Mouse (Mus musculus): ENCODE measurements around the gene Ptn. TPM values are rescaled to one million over a fixed set of nuclear protein-coding genes. Genes with fewer than 3 reads are reported as not detected.

Gene Ptn
- polyA plus RNA-seq, 1 experiment from 2014 or later, result 120 TPM

DNA sequence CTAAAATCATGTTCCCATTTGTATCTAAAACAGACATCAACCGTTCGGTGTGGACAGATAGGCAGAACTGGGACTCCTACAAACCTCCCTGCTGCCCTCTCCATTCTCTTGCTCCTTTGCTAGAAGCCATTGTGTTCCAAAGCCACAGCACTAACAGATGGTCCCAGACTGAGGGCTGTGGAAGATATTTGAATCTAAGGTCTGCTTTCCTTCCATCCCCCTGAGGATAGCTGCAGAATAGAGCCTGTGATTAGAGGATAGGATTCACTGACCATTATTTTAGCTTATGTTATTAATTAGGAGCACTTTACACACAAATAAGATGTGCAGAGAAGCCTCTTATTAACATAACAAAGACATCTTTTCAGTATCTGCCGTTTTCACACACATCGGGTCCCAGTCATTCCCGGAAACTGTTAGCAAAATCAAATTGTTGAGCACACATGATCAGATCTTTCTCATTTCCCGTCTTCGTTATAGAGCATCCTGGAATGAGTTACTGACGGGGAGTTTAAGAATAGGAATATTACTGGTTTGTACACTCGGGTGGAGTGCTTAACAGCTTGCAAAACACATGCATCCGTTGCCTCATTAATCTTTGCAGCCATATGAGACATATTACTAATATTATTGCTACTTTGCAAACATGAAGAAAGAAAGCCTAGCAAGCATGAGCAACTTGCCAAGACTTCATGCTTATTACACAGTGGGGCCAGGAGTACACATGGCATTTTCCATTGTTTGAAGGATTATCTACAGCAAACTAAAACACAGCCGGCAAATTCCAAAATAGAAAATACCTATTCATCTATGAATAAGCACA lies 137.4 kb downstream of the Ptn start:
- H3K27ac ChIP-seq (ENCODE audit: low read depth, low read length), result no peak overlapping the region
- H3K4me2 ChIP-seq (replicated peaks; ENCODE audit: low read depth), result no peak overlapping the region
- 70% methylated on average over 11 of the region's 11 CpGs for WGBS

GRCm38 (mm10) chr6:36671274-36671673 lies 138.7 kb downstream of the Ptn start:
- no peak overlapping the region for H3K9ac ChIP-seq (ENCODE audit: low read depth, low read length)
- TF ChIP-seq CTCF (IDR thresholded peaks at IDR 0.05; ENCODE audit: low read depth), result no peak
- H3K27me3 ChIP-seq (replicated peaks; ENCODE audit: control insufficient read depth, insufficient read depth, low read length), result no peaks in the 10 kb centered on the region
- H3K4me1 ChIP-seq (replicated peaks; ENCODE audit: control insufficient read depth, insufficient read depth, low read length), result no peaks in the 10 kb centered on the region
- no peak for ATAC-seq
- no peak overlapping the region for H3K27ac ChIP-seq (ENCODE audit: low read depth, low read length)
- no peak overlapping the region for H3K4me2 ChIP-seq (replicated peaks; ENCODE audit: low read depth)
- H3K36me3 ChIP-seq (ENCODE audit: control insufficient read depth, insufficient read depth), result no peaks in the 10 kb centered on the region
- no peaks in the 10 kb centered on the region for H3K9me3 ChIP-seq (ENCODE audit: control insufficient read depth)
- WGBS, result 68% methylated on average over 3 of the region's 3 CpGs
- no peak overlapping the region for H3K4me3 ChIP-seq (ENCODE audit: low read depth, low read length)

More for the DNA sequence above, 137.4 kb downstream of the Ptn start:
- TF ChIP-seq CTCF (IDR thresholded peaks at IDR 0.05; ENCODE audit: low read depth), result no peak
- H3K4me1 ChIP-seq (replicated peaks; ENCODE audit: control insufficient read depth, insufficient read depth, low read length), result no peaks in the 10 kb centered on the region
- H3K4me3 ChIP-seq (ENCODE audit: low read depth, low read length), result no peak overlapping the region
- no peaks in the 10 kb centered on the region for H3K27me3 ChIP-seq (replicated peaks; ENCODE audit: control insufficient read depth, insufficient read depth, low read length)
- no peaks in the 10 kb centered on the region for H3K36me3 ChIP-seq (ENCODE audit: control insufficient read depth, insufficient read depth)
- no peak for ATAC-seq
- no peaks in the 10 kb centered on the region for H3K9me3 ChIP-seq (ENCODE audit: control insufficient read depth)
- H3K9ac ChIP-seq (ENCODE audit: low read depth, low read length), result no peak overlapping the region

Small RNA genes lying within 50 kb of the gene (microRNA-seq; reads per million reads assigned to microRNA genes)
- not detected for gene Gm25111

Measured in intestine, postnatal 0 days (tissue).